Mouse (Mus musculus) cerebellum, postnatal 14 days (tissue): ENCODE data around the gene Ppp1ca.

ENCODE experiments used
- DNase-seq, 2 experiments: peaks; one replicate each; pipeline ENCODE4 v3.0.0; 2021; ENCODE audit warnings: mixed read lengths in 2 of 2

Ppp1ca gene

DNA sequence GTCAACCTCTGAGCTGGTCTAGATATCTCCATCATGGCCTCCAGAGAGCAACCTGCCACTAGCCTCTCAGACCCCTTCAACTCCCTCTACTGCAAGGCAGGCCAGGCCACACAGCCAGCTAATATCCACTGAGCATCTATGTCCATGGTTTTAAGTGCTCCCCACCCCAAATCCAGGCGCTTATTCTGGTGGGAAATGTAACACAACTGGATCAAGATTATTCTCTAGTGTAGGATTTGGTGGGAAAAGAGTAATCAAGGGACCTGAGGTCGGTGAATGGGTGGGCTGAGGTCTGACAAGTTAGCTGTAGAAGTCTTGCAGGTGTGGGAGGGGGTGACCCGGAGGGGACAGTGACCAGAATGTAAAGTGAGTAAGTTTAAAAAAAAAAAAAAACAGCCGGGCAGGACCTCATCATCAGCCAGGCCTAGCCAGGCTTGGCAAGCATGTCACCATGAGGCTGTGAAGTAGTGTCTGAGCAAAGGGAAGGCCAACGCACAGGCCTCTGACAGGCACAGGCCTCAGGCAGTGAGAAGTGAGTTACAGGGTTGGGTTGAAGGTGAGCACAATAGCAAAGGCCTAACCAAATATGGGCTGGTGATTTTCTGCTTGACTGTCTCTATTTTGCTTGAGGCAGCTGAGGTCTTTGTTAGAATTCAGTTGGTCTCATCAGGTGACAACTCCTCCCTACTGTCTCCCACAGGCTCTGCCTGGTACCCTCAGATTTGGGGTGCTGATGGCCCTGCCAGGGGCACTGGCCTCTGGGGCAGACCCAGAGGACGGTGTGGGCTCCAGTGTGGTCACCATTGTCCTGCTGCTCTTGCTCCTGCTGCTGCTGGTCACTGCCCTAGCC, 36.4 kb upstream of the Ppp1ca start:
- no peak for DNase-seq

DNA sequence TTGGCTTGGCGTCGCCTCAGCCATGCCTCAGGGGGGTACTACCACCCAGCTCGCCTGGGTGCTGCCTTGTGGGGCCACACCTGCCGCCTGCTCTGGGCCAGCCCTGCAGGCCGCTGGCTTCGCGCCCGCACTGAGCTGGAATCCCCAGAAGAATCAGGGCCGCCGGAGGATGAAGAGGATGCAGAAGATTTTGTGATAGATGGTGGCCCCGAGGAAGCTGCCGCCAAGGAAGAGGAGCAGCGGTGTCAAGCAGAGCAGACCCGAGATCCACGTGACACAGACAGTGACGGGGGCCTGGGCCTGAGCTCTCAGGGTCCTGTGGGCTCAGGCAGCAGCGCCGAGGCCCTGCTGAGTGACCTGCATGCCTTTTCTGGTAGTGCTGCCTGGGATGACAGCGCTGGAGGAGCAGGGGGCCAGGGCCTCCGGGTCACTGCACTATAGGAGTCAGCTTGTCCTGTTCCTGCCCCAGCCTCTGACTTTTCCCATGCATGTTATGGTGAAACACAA, 35.7 kb upstream of the Ppp1ca start:
- peak in 1 of 2 experiments; percentile 19 for DNase-seq

DNA sequence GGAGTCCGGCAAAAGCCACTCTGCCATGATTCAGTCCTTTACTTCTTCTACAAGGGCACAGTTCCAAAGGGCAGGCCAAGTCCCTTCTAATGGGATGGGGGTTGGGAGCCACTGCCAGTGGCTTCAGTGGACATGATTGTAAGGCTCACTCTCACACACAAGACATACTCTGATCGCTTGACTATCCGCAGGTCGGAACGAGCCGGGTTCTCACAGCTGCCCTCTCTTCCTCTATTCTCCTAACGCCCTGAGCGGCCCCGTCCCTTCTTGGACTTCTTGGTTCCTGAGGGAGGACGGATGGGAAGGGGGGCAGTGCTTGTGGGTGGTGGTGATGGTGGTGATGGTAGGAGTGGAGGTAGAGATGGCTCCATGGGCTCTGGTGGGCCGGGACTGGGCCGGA, 35.1 kb upstream of the Ppp1ca start:
- no peak for DNase-seq

DNA sequence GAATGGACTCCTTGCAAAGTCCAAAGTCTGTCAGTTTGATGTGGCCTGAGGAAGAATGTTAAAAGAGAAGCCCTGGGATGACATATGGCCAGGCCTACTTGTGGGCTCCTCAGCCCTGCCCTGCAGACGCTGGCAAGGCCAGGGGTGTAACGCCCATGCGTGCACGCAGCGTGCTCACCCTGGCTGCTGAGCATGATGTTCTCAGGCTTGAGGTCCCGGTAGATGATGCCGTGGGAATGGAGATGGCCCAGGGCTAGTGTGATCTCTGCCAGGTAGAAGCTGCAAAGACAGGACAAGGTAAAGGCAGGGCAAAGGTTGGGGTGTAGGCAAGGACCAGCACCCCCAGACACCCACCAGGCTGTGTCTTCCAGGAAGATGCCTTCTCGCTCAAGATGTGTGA, 32.8 kb upstream of the Ppp1ca start:
- DNase-seq: no peak

DNA sequence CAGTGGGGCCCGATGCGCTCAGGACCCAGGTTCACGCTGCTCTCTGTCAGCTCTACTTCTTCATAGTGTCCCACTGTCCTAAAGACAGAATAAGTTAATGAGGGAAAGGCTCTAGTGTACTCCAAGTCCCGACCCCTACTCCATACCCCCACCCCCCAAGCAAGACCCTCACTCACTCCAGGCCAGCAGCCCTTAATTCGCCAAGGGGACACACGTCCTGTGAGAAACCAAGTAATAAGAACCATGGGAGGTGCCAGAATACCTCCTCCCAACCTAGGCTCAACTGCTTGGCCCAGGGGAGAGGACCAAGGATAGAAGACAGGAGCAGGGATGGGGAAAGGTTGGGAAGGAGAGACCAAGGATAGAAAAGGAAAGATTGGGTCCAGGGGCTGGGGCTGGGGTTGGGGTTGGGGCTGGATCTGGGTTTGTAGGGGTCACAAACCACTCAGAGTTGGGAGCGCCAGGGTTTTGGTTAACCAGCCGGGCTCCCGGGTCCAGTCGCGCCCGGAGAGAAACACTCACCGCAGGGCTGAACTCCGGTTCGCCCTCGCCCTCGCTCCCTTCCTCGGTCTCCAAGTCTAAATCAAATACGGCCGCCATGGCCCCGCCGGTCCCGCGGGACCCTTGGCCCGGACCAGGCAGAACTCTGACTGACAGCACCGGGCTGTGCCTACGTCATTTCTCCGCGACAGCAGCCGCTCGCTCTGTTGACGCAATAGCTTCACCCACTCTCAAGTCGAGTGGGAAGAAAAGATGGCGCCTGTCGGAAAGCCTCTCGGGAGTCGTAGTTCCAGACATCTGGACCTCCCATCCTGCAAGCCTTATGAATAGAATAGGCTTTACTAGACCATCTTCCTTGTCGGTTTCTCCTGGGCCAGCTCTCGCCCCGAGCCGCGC, 29.0 kb upstream of the Ppp1ca start, which contains the start of gene Rps6kb2:
Gene Rps6kb2 (minus strand): TSS at position 709 of the 897 bp plus-strand sequence.
- peak; percentile 97 to 98 for DNase-seq

DNA sequence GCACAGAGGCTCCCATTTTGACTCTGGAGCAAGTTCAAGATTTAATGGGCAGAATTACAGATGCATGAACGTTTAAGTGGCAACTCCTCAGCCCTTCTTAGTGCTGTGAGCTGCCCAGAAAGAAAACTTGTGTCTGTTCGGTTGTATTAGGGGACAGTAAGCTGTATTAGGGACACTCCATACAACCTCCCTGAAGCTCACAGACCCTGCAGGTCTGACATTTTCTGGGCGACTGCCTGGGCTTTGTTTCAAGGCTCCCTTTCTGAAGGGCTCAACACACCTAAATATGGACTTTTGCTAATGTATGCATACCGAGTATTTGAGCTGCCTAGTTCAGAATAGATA, 28.4 kb upstream of the Ppp1ca start:
- DNase-seq: no peak

DNA sequence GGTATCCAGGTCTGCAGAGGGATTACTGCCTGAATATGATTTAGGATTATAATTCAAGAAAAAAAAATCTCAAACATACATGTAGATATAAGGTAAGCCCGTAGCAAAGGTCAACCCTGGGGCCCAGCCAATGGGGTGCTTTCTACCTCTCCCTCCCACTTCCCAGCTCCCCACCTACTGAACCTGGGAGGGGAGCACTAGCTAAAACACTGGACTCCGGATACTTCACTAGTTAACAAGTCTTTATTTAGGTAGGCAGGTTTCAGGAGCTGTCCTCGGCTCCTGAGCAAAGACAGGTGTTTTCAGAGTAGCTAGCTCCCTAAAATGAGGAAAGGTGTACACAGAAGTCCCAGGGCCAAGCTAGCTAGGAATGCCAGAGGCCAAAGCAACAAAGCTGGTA, 27.8 kb upstream of the Ppp1ca start:
- DNase-seq: no peak

DNA sequence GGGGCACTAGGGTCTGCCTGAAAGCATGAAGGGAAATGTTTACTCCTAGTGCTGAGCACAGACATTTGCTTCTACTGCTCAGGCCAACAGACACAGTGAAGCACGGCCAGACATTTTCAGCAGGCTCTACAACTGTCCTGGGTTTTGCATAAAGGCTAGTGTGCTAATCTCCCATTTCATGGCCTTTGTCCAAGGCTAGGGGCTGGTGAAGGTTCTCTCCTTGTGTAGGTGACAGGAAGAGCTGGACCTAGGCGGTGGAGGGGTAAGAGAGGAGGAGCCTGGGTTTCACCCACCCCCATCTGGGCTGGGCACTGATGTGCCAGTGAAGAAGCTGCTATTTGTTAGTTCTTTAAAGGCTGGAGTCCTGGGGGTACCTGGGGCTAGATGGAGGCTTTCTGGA, 27.1 kb upstream of the Ppp1ca start:
- no peak for DNase-seq

DNA sequence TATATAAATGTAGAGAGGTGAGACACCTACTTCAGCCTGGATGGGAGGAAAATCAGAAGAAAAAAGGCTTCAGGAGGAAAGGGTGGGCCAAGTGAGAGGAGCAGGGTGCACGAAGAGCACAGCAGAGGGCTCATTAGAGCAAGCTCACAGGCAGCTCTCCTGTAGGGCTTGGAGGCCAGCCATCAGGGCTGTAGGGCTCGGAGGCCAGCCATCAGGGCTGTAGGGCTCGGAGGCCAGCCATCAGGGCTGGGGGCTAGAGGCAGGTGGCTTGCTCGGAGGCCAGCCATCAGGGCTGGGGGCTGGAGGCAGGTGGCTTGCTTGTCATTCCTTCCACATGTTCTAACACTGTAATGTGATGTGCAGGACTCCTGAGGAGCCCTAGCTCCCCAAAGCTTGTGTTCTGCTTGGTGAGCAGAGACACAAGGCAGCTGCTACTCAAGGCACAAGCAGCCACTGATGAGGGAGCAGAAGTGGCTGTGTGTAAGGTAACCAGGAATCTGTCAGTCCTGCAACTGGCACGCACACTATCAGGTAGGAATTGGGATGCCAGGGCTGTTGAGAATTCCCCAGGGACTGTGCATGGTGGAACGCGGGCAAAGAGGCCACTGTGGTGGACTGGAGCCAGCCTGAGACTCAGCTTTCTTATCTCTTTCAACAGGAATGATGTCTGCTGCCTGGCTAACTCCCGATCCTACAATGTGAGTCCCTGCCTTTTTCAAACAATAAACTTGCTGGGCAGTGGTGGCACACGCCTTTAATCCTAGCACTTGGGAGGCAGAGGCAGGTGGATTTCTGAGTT, 25.0 kb upstream of the Ppp1ca start:
- no peak for DNase-seq

DNA sequence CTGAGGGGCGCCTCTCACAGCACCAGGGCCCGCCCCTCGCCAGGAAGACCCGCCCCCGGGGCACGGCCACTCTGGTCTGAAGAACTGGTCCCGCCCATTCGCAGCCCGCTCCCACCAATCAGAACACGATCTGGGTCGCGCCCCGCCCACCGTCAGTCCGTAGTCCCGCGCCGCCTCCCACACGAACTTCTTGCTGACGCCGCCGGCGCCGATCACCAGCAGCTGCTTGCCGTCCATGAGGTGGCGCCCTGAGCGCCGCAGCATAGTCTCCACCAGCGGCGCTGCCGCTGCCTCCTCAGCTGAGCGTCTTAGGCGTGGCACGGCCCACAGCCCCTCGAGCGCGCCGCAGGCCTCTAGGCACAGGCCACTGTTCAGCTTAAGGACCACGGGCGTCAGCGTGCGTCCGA, 22.5 kb upstream of the Ppp1ca start:
- peak; percentile 100 for DNase-seq

DNA sequence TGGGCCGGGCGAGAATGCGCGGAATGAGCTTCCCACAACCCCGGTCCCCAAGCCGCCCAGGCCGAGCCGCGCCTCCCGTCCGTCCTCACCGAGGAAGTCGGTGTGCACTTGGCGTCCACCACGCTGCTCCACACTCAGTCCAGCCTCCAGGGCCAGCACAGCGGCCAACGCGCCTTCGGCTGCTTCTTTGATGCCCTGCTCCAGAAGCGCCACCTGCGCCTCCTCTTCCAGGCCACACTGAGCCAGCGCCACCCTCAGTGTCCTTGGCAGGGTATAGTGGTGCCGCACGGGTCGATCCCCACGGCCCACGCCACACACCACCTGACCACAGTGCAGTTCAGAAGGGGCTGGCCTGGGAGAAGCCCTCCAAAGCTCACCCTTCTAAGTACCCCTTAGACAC, 22.1 kb upstream of the Ppp1ca start:
- peak; percentile 71 to 74 for DNase-seq

DNA sequence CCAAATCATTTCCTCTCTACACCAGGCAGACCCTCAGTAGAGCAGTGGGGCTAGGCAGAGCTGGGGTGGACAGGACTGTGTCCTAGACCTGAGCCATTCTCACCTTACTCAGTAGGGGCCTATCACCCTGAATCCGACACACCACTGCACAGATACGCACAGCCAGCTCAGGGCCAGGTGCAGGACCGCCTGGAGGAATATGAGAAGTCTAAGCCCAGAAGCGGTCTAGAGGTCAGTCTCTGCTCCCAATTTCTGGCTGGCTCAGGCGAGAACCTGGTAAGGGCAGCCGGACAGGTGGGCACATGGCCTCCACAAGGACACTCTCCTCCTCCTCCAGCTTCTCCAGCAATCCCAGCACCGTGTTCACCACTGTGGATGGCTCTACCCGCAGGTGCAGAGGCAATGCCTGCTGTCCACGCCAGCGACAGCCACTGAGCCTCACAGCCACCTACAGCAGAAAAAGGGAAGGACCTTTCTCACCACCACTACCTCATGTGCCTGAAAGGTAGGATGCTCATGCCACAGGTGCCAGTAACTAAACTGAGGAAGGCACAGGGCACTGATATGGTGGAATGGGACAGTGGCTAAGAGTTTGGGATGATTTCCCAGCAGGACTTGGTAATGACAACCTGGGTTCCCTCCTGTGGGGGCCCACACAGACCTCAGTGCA, 21.0 kb upstream of the Ppp1ca start:
- no peak for DNase-seq

DNA sequence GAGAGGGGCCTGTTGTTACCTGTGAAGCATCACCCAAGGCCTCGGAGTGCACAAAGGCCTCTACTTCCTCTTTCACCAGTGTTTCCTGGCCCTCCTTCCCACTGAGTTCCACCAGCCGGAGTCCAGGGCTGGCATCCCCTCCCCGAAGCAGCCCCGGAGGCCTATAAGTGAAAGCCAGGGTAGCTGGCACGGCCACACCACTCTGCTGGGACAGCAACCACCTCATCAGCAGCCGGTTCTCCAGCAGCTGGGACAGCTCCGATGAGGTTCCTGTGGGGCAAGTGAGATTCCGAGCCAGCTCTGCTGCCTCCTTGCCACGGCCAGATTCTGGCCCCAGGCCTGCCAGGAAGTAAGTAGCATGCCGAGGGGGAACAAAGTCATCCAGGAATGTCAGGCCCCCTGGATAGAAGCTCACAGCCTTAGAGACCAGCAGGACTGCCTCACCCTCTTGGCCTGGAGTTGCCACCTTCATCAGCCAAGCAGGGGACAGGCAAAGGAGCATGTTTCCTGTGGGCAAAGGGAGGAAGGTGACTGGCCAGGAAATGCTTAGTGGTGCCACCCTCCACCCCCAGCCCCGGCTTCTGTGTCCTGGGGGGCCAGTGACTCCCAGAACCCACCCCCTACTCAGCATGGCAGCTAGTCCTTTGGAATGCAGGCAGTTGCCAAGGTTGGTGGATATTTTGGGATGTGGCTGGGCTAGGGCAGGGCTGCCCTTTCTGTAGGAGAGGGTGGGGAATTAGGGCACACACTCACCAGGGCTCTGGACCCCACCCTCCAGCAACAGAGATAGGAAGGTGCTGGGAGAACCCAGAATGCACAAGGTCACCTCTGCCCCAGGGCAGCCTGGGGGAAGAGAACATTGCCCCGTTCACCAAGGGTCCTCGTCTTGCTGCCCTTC, 20.2 kb upstream of the Ppp1ca start:
- DNase-seq: peak; percentile 27 to 28

DNA sequence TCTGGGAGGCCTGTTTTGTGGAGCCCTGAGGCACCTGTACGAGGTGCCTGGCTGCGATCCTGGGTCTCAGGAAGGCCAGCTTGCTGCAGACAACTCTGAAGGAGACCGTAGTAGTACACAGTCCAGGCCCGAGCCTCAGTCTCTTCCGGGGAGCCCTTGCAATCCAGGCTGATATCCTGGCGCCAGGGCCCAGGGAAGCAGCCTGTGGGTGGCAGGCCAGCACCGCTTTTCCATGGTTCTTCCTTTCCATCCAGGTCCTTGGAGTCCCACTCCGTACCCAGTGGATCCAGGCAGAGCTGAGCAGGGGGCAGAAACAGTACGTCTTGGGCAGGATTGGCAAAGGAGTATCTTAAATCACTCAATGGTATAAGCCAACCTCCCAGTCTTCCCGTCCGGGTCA, 18.9 kb upstream of the Ppp1ca start:
- DNase-seq: no peak

DNA sequence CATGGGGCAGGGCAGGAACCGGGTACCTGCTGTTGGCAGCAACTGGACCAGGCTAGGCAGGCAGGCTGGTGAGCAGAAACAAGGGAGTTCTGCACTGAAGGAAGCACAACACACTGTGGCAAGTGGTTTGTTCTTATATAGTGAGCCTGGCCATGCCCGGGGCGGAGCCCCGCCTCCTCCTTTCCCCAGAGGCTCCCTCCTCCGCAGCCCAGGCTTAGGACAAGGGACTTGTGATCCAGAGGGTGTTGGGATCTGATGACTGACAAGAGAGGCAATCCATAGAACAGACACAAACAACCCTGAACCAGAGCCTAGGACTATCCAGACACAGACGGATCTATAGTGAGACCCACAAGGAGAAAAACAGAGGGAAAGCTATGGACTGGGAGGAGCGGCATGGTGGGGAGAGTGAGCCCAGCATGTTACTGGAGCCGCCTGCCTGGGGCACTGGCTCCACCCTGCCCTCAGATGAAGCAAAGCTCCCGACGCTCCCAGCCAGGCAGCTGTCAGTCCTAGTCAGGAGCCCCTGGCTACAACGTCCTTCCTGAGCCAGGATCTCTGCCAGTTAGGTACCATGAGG, 16.4 kb upstream of the Ppp1ca start, which contains the start of gene Carns1:
Gene Carns1 (minus strand): TSS at position 112 of the 580 bp plus-strand sequence.
- DNase-seq: no peak

DNA sequence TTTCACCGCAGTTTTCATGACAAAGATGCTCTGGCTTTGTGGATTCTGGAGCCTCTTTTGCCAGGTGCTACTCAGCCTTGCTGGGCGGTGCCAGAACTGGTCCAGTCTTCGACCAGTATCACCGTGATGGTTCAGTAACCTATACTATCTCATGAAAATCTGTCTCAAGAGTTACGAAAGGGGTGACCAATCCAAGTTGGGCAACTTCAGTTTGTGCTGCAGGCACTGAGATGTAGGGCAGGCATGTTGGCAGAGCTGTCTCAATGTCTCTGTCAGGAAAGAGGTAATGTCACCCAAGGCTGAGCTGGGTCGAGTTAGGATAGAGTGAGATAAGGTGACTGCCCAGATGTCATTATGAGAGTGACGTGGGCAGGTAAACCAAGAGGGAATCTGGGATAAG, 11.5 kb upstream of the Ppp1ca start:
- no peak for DNase-seq

DNA sequence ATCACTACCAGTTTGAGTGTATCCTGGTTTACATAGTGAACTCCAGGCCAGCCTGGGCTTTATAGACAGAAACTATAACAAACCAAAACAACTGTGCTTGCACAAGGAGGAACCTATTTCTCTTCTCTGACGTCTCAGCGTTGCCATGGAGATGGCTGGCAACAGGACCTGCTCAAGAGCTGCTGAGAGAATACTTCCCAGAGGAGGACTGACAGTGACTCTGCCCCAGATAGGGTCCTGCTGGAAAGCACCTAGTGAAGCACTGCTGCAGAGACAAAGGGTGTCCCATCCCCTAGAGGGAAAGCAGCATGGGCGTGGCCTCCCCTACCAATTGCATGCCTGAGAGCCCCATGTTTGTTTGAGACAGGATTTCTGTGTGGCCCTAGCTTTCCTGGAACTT, 10.0 kb upstream of the Ppp1ca start:
- DNase-seq: peak in 1 of 2 experiments; percentile 36

DNA sequence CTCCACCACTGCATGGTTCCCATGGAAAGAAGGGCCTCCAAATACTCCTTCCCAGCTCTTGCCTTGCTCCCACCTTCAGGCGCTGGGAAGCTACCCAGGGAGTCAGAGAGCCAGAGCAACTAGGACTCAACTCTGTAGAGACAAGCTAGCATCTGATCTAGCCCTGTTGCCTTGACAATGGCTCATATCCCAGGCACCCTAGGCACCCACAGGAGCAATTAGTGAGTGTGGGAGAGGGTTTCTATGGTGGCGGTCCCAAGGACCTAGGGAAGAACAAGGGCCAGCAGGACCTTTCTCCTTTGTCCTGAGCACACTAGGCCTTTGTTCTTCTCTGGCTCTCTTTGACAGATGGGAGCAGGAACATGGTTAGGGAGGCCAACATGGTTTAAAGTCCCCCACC, 8.2 kb upstream of the Ppp1ca start:
- DNase-seq: no peak

DNA sequence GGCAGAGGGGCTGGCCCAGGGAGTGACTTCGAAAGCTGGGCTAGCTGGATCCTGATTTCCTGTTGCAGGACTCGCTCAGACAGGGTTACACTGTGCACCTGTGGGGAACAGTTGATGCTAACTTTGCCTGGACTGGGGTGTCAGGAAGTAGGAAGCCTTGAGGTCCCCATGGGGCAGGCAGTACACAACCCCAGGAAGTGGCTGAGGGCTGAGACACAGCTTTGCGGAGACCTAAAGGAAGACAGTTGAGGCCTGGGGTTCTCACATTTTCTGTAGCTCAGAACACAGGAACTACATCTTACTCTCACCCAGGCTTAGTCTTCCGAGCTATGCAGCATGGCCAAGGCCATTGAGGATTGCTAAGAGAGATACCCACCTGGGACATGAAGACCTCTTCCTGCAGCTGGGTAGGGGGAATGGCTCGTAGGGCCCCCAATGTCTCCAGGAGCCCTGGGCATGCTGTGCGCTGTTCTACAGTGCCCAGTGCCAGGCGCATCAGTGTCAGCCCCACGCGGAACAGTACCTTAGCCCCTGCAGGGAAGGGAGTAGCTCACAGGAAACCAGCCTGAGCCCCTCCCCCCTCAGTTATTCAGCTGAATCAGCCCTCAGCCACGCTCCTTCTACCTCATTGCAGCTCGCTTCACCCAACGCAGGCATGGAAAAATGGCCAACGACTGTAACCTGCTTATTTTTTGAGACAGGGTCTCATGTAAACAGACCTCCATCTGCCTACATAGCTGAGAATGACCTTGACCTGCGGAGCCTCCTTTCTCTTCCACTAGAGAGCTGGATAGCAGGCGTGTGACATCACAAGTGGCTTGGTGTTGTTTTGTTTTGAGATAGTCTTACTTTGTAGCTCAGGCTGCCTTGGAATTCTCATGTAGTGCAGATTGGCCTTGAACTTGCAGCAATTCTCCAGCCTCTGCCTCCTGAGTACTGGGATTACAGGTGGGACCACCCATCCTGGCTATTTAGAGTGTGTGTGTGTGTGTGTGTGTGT, 6.6 kb upstream of the Ppp1ca start:
- DNase-seq: no peak
